Mouse (Mus musculus) ES-E14 (cell line): ENCODE results near the gene Rsph10b.

Source experiments
- HCFC1 ChIP-seq: IDR thresholded peaks from 2 replicates; pipeline ENCODE4 v1.6.1; 2012; ENCODE audit warnings: low read length, inconsistent platforms, borderline replicate concordance; ENCODE audit not compliant: insufficient read depth
- MAFK ChIP-seq: IDR thresholded peaks from 2 replicates; pipeline ENCODE4 v1.6.1; 2014; ENCODE audit warnings: mild to moderate bottlenecking, low read depth, low read length, inconsistent platforms; ENCODE audit not compliant: insufficient read depth
- ZC3H11A ChIP-seq: IDR thresholded peaks from 2 replicates; pipeline ENCODE4 v1.6.1; 2012; ENCODE audit warnings: low read depth, mild to moderate bottlenecking, inconsistent platforms, low read length, borderline replicate concordance

GRCm38 (mm10) chr5:143885274-143885673 lies 47.6 kb upstream of the Rsph10b start:
- TF ChIP-seq ZC3H11A (no peak), HCFC1 (no peak), MAFK (no peak)
